Mouse (Mus musculus) layer of hippocampus, postnatal 10 days (tissue): ENCODE data around the gene Txn1. TPM values are rescaled to one million over a fixed set of nuclear protein-coding genes. Genes with fewer than 3 reads are reported as not detected.

Source experiments
- DNase-seq, 2 experiments: peaks; one replicate each; pipeline ENCODE4 v3.0.0; 2021; ENCODE audit warnings: low spot score in 2 of 2
- total RNA-seq, 2 experiments: library from RNA; stranded (reverse); gene quantifications; 2 replicates each; pipeline ENCODE4 v1.2.3; 2021

Txn1 gene
- total RNA-seq, 2 experiments from 2014 or later, result 202 to 209 TPM

- DNase-seq, result peak; percentile 59 to 70
Measured at GRCm38 (mm10) chr4:57901210-57901609, 55.0 kb downstream of the Txn1 start.

GRCm38 (mm10) chr4:57896631-57897030 is 59.6 kb downstream of the Txn1 start:
- DNase-seq, result no peak

GRCm38 (mm10) chr4:57895902-57896301 is 60.3 kb downstream of the Txn1 start:
- no peak for DNase-seq

DNA sequence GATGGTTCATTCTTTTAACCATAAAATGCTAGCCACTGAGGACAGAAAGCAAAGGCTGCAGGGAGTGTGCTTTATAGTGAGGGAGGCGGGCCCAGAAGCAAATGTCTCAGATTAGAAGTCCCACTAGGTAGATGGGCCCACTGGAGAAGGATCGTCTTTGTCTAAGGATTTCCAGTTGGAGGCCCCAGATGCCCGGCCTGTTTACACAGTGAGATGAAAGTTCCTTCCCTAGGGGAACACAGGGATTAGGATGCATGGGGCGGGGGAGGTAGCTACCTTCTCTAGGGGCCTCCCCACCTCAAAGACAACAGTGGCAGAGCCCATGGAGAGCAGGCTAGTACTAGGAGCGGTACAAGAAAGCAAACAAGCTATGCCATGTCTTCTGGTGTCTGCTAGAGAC is 61.1 kb downstream of the Txn1 start:
- DNase-seq, result no peak

Other genes starting within 250 kb of the Txn1 start
- 10 to 100 TPM; 36.8 to 40.9 TPM for gene Akap2, start 238.8 kb downstream of the Txn1 start, total RNA-seq
- under 1 TPM; 0.33 to 0.43 TPM for gene D630039A03Rik, start 40.1 kb downstream of the Txn1 start, total RNA-seq
- not detected for gene Txndc8, start 52.7 kb upstream of the Txn1 start, total RNA-seq